Mouse (Mus musculus): ENCODE measurements around the gene Itch.
"Not testable (repeated sequence)": the region's sequence is repeated elsewhere in the genome, so short reads cannot be mapped to it uniquely, and the experiment has no call there.

Itch gene

GRCm38 (mm10) chr2:155149296-155149695, 16.0 kb downstream of the Itch start:
- not testable (repeated sequence) for DNase-seq (ENCODE audit: low spot score)

GRCm38 (mm10) chr2:155207419-155207818, 74.1 kb downstream of the Itch start:
- DNase-seq (ENCODE audit: low spot score), result no peak

GRCm38 (mm10) chr2:155223145-155223544, 89.8 kb downstream of the Itch start:
- DNase-seq (ENCODE audit: low spot score), result no peak

- DNase-seq (ENCODE audit: low spot score), result peak; percentile 22
Observed at GRCm38 (mm10) chr2:155224721-155225120, 91.4 kb downstream of the Itch start.

GRCm38 (mm10) chr2:155235746-155236361, 102.5 kb downstream of the Itch start:
- no peak for DNase-seq (ENCODE audit: low spot score)

GRCm38 (mm10) chr2:155236362-155236992, 103.2 kb downstream of the Itch start, which contains the start of gene Dynlrb1:
Gene Dynlrb1, plus strand, starts transcription at chr2:155236533.
- DNase-seq (ENCODE audit: low spot score), result peak; percentile 100

GRCm38 (mm10) chr2:155237276-155237675, 104.0 kb downstream of the Itch start:
- DNase-seq (ENCODE audit: low spot score), result no peak

GRCm38 (mm10) chr2:155240915-155241314, 107.6 kb downstream of the Itch start:
- DNase-seq (ENCODE audit: low spot score), result peak; percentile 37

GRCm38 (mm10) chr2:155242296-155242855, 109.1 kb downstream of the Itch start:
- peak; percentile 44 for DNase-seq (ENCODE audit: low spot score)

- no peak for DNase-seq (ENCODE audit: low spot score)
Observed at GRCm38 (mm10) chr2:155246231-155246630, 112.9 kb downstream of the Itch start.

GRCm38 (mm10) chr2:155248206-155248605, 114.9 kb downstream of the Itch start:
- no peak for DNase-seq (ENCODE audit: low spot score)

- no peak for DNase-seq (ENCODE audit: low spot score)
Observed at GRCm38 (mm10) chr2:155248718-155249117, 115.4 kb downstream of the Itch start.

- no peak for DNase-seq (ENCODE audit: low spot score)
Observed at GRCm38 (mm10) chr2:155249588-155249987, 116.3 kb downstream of the Itch start.

- DNase-seq (ENCODE audit: low spot score), result no peak
Observed at GRCm38 (mm10) chr2:155265526-155265925, 132.2 kb downstream of the Itch start.

- no peak for DNase-seq (ENCODE audit: low spot score)
Observed at GRCm38 (mm10) chr2:155266896-155267295, 133.6 kb downstream of the Itch start.

GRCm38 (mm10) chr2:155271957-155272356, 138.6 kb downstream of the Itch start:
- DNase-seq (ENCODE audit: low spot score), result no peak

- no peak for DNase-seq (ENCODE audit: low spot score)
Observed at GRCm38 (mm10) chr2:155272396-155273170, 139.3 kb downstream of the Itch start.

GRCm38 (mm10) chr2:155273603-155274002, 140.3 kb downstream of the Itch start:
- no peak for DNase-seq (ENCODE audit: low spot score)

GRCm38 (mm10) chr2:155276195-155276594, 142.9 kb downstream of the Itch start, which contains the start of gene Map1lc3a:
Gene Map1lc3a, plus strand, starts transcription at chr2:155276297.
- peak; percentile 96 for DNase-seq (ENCODE audit: low spot score)

Data from urinary bladder, postnatal 14 days (tissue).